Mouse (Mus musculus) common myeloid progenitor, adult 5-6 weeks (primary cell): ENCODE measurements around the gene Sall4. TPM values are rescaled to one million over a fixed set of nuclear protein-coding genes. Genes with fewer than 3 reads are reported as not detected.
A peak's percentile ranks its signal among the peaks of the same experiment; 100 is the strongest.

Experiments
- ATAC-seq: replicated peaks from 2 replicates; pipeline ENCODE4 v1.8.0; 2016; ENCODE audit warnings: low read depth, mild to moderate bottlenecking, moderate TSS enrichment, inconsistent platforms; ENCODE audit not compliant: poor library complexity, severe bottlenecking
- total RNA-seq: library from RNA; stranded (forward); fragments of 200-1000, 187-1606 nt; gene quantifications from 2 replicates; pipeline ENCODE4 v1.2.3, GENCODE M21; 2017

Sall4 gene
- total RNA-seq: not detected in 2 replicates

DNA sequence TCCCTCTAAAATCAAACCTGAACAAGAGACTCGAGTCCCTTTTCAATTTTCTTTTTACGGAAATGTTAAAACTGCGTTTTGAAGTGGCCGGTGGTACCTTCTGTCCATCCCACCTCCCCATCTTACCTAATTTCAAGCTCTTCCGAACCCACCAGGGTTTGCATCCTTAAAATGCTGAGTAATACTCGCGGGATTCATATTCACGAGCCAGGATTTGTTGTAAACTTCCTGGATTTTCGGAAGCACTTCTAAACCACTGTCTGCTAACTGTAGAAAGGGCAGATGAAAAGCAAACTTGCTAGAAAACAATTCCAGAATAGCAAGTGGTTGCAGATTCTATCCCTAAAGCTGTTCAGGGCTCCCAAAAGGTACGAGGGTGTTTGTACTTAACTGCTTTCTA is at the start of gene Sall4:
TSS of gene Sall4 (minus strand) at position 362 of the 400 bp plus-strand sequence.
- no peak for ATAC-seq

GRCm38 (mm10) chr2:168813243-168813642 is 45.5 kb upstream of the Sall4 start:
- ATAC-seq: no peak

DNA sequence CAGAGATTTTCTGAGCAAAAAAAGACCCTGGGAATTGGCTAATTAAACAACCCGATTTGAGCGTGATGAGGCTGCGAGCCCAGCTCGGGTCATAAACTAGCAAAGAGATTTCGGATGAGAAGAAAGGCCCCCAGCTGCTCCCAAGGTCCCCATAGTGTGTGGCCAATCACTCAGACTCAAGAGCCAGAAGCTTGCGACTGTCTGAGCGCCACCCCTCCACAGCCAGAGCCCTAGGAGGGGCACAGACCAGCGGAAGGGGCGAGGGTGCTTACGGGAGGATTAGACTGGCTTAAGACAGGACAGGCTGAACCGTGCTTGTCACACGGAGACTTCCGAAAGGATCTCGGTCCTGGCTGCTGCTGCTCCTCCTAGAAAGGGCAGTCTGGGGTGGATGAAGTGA is 42.2 kb upstream of the Sall4 start:
- ATAC-seq: no peak

- ATAC-seq: no peak
These were observed 39.9 kb upstream of the Sall4 start for GRCm38 (mm10) chr2:168807681-168808080.

GRCm38 (mm10) chr2:168803849-168804248 is 36.1 kb upstream of the Sall4 start:
- ATAC-seq: no peak

DNA sequence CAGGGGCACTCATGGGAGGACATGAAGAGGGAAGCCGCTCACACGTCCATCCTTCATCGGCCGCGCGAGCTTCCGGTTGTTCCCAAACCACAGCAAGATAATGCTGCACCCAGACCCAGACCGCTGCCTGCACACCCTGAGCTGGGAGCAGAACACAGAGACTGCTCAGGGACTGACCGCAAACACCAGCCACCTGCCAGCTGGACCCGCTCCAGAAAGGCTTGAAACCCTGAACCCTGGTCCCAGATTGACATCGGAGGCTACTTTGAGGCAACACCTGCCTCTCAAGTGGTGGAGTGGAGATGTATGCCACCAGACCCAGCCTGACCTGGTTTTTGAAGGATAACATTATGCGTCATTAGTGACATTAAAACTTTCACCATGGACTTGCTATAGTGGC is 31.6 kb upstream of the Sall4 start:
- no peak for ATAC-seq

GRCm38 (mm10) chr2:168798921-168799320 is 31.2 kb upstream of the Sall4 start:
- no peak for ATAC-seq

DNA sequence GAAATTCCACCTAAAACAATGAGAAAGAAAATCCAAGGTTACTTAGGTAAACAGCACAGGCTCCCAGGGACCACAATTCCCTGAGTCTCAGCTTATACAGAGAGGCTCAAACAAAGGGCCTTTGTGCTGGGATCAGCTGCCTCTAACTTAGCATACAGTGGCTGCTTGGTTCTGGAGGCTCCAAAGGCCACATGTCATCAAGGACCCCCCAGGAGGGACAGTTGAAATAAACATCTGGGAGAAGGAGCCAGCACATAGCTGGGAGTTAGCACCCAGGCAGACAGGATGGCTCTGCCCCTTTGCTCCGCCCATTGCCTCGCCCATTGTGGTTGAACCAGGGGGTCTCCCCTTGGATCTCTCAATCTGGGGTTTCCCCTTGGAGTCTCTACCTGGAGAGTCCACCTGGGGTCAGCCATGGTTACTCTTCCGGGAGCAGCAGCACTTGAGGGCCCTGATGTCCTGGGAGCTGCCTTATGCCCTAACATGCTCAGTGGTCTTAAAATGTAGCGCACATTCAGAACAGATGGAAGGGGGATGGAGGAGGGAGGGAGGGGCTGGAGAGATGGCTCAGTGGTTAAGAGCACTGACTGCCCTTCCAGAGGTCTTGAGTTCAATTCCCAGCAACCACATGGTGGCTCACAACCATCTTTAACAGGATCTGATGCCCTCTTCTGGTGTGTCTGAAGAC is 23.5 kb upstream of the Sall4 start:
- no peak for ATAC-seq

DNA sequence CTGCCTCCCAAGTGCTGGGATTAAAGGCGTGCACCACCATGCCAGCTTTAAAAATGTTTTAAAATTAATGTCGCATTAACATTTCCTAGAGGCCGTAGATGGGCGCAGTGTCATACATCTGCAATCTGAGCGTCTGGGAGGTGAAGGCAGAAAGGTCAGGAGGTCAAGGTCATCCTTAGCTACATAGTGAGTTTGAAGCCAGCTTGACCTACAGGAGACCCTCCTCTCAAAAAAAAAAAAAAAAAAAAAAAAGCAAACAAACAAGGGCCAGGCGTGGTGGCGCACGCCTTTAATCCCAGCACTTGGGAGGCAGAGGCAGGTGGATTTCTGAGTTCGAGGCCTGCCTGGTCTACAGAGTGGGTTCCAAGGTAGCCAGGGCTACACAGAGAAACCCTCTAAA is 18.4 kb upstream of the Sall4 start:
- ATAC-seq: no peak

GRCm38 (mm10) chr2:168780596-168780995 is 12.9 kb upstream of the Sall4 start:
- no peak for ATAC-seq

- ATAC-seq: no peak
These were observed 12.3 kb upstream of the Sall4 start for GRCm38 (mm10) chr2:168780024-168780423.

DNA sequence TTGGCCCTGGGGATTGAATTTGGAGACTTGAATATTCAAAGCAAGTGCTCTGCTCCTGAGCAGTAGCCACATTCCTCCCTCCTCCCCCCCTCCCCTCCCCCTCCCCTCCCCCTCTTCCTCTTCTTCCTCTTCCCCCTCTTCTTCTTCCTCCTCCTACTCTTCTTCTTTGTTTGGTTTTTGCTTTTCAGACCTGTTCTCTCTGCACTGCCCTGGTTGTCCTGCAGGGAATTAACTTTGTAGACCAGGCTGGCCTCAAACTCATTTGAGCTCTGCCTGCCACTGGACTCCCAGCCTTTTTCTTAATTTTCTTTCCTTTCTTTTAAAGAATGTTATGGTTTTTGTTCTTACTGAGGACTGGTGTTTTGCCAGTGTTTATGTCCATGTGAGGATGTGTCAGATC is 9.7 kb upstream of the Sall4 start:
- ATAC-seq: no peak

GRCm38 (mm10) chr2:168776238-168776637 is 8.5 kb upstream of the Sall4 start:
- ATAC-seq: no peak

DNA sequence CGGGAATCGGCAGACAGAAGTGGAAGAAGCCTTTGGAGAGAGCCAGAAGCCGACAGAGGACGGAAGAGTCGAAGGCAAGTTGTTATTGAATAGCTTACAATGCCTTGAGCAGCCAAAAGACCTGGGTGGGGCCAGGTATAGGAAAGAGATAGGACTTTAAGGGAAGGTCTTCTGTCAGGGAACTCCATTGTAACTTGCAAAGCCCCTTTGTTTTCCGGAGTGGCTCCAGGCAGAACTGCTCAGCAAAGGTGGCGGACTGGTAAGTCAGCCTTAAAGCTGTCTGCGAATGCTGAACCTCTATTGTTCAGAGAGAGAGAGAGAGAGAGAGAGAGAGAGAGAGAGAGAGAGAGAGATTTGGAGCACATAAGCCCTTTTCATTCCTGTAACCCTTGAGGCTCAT is 1.5 kb upstream of the Sall4 start:
- no peak for ATAC-seq

GRCm38 (mm10) chr2:168766538-168767361 is 993 bp downstream of the Sall4 start:
- 0 out of 2 replicates have a peak, but pooled peaks have one; percentile 12 for ATAC-seq

- ATAC-seq: no peak
These were observed 1.8 kb downstream of the Sall4 start for GRCm38 (mm10) chr2:168765696-168766537.

- ATAC-seq: peak; percentile 70
These were observed 2.6 kb downstream of the Sall4 start for GRCm38 (mm10) chr2:168765065-168765681.

DNA sequence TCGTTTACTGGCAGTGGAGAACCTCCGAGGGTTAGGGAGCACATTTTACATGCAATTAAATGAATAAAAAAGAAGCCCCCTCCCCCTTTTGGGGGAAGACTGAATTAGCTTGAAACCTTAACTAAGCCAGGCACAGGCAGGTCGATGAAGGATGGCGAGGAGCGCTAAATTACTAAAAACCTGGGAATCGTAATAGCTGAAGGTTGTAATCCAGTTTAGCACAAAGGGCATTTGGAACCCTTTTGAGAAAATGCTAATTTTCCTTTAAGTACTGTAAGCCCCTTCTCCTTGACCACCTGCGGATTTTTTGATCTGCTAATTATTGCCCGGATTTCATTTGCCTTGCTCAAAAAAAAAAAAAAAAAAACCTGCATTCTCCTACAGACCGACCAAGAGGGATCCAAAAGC is 3.3 kb downstream of the Sall4 start:
- no peak for ATAC-seq

- ATAC-seq: no peak
These were observed 4.0 kb downstream of the Sall4 start for GRCm38 (mm10) chr2:168763785-168764184.

GRCm38 (mm10) chr2:168762411-168762815 is 5.3 kb downstream of the Sall4 start:
- ATAC-seq: no peak
